Mouse (Mus musculus) cerebellum, adult 2 months (tissue): ENCODE data around the gene Mgrn1.

Experiments
- CTCF ChIP-seq: fragments of 200-500 bp; IDR thresholded peaks from 2 replicates; pipeline ENCODE4 v1.5.1; 2011; ENCODE audit warnings: low read depth, mild to moderate bottlenecking, control low read depth, low read length, moderate library complexity, borderline replicate concordance; ENCODE audit not compliant: insufficient read depth
- POLR2A ChIP-seq: fragments of 200-500 bp; IDR thresholded peaks from 2 replicates; pipeline ENCODE4 v1.6.1; 2011; ENCODE audit warnings: low read length, control low read depth, borderline replicate concordance; ENCODE audit not compliant: insufficient read depth

DNA sequence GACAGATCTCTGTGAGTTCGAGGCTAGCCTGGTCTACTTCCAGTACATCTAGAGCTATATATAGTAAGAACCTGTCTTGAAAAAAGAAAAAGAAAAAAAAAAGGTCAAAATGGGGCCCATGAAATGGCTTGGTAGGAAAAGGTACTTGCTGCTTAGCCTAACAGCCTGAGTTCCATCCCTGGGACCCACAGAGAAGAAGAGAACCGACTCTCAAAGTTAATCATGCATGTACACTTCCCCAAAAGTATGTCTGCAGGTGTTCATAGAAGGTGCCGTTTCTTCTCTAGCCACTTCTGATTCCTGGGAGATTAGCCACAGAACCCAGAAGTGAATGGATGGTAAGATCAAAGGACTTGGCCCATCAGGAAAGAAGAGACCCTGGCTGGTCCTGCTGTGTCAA, 82.4 kb downstream of the Mgrn1 start:
- TF ChIP-seq POLR2A = no peak
- TF ChIP-seq CTCF = no peak
